ENCODE assay signal across 16 mouse cellular contexts in genomic region chr1:42262606-42263005, GRCm38 (mm10).
A peak's percentile ranks its signal among the peaks of the same experiment; 100 is the strongest.
DNase-seq lines count a peak whose midpoint lies in the region; ATAC-seq and TF ChIP-seq lines count a peak whose summit lies in the region.
"Had no signal": no experiment of that assay in that cellular context is flagged by ENCODE, and none has a peak within 500 bp of the region (broad histone marks: within the 10 kb centered on the region; RNA-seq: fewer than 3 reads in every experiment).

No protein-coding gene starts in this region.

- no peak overlapping the region; the same call in none of the 2 replicates for H3K27ac ChIP-seq in hindbrain, embryonic 14.5 days
- H3K27ac ChIP-seq in thymus, adult 2 months (ENCODE audit: control insufficient read depth, insufficient read depth, low read length), result no peak overlapping the region
- H3K27ac ChIP-seq: limb, embryonic 13.5 days; lung, embryonic 15.5 days; stomach, postnatal 0 days had no signal

- 35% methylated on average over 5 of the region's 5 CpGs for WGBS in hindbrain, embryonic 14.5 days
- 70% methylated on average over 5 of the region's 5 CpGs for WGBS in lung, adult 2 months
- WGBS in thymus, adult 2 months, result 84% methylated on average over 5 of the region's 5 CpGs

- H3K4me3 ChIP-seq in hindbrain, embryonic 14.5 days (replicated peaks; ENCODE audit: low read length), result no peak overlapping the region
- no peak overlapping the region for H3K4me3 ChIP-seq in lung, adult 2 months (replicated peaks; ENCODE audit: extremely low read depth, low read depth, low read length)
- no peak overlapping the region for H3K4me3 ChIP-seq in thymus, adult 2 months (ENCODE audit: control insufficient read depth, insufficient read depth, low read length)
- H3K4me3 ChIP-seq: erythroblast, embryonic 14.5 days; lung, embryonic 15.5 days had no signal

- H3K4me2 ChIP-seq in hindbrain, embryonic 14.5 days (replicated peaks), result peak overlapping the region; percentile 54

- TF ChIP-seq POLR2A in lung, adult 2 months (IDR thresholded peaks at IDR 0.05; ENCODE audit: borderline replicate concordance, extremely low read depth, low read depth, low read length), result no peak
- TF ChIP-seq POLR2A in thymus, adult 2 months (IDR thresholded peaks at IDR 0.05; ENCODE audit: control insufficient read depth, extremely low read depth, insufficient read depth, low read length, poor library complexity), result no peak

- ATAC-seq in hindbrain, embryonic 14.5 days (ENCODE audit: low FRiP score), result no peak
- ATAC-seq: inflammation-experienced regulatory T-cells, adult 6 months had no signal

- no peak for TF ChIP-seq CTCF in lung, adult 2 months (IDR thresholded peaks at IDR 0.05; ENCODE audit: insufficient read depth, low read length)
- TF ChIP-seq CTCF in thymus, adult 2 months (IDR thresholded peaks at IDR 0.05; ENCODE audit: borderline replicate concordance, control insufficient read depth, extremely low read depth, insufficient read depth, low read length, poor library complexity), result no peak

- H3K9ac ChIP-seq in hindbrain, embryonic 14.5 days, result no peak overlapping the region
- H3K9ac ChIP-seq: lung, embryonic 15.5 days had no signal

- peaks cover 39% of the 10 kb centered on the region for H3K4me1 ChIP-seq in hindbrain, embryonic 14.5 days (replicated peaks; ENCODE audit: control insufficient read depth, insufficient read depth, low read length)
- H3K4me1 ChIP-seq in lung, adult 2 months (ENCODE audit: control insufficient read depth, insufficient read depth, low read length), result no peaks in the 10 kb centered on the region
- H3K4me1 ChIP-seq in thymus, adult 2 months (replicated peaks; ENCODE audit: control insufficient read depth, insufficient read depth, low read length), result no peaks in the 10 kb centered on the region
- H3K4me1 ChIP-seq: lung, embryonic 15.5 days had no signal

- H3K27me3 ChIP-seq in hindbrain, embryonic 14.5 days (ENCODE audit: control insufficient read depth, insufficient read depth, low read length), result no peaks in the 10 kb centered on the region
- no peaks in the 10 kb centered on the region for H3K27me3 ChIP-seq in thymus, adult 2 months (ENCODE audit: control insufficient read depth, insufficient read depth, low read length)
- H3K27me3 ChIP-seq: lung, embryonic 15.5 days had no signal

- peak; percentile 51 to 56 for DNase-seq in cerebellum, postnatal 10 days
- no peak for DNase-seq in cerebellum, adult 18-20 months
- peak; percentile 29 for DNase-seq in retina, postnatal 1 day
- DNase-seq in retina, embryonic 14.5 days (ENCODE audit: low spot score), result no peak
- DNase-seq in hindbrain, embryonic 14.5 days (ENCODE audit: low spot score), result no peak
- DNase-seq in lung, adult 2 months, result no peak
- no peak for DNase-seq in thymus, adult 2 months
- no peak for DNase-seq in frontal cortex, postnatal 14 days (ENCODE audit: low spot score in 2 of 2)
- DNase-seq: cerebellum, postnatal 36 days; gastrocnemius, postnatal 10 days; layer of hippocampus, adult 9-11 months had no signal

- no peaks in the 10 kb centered on the region for H3K36me3 ChIP-seq in hindbrain, embryonic 14.5 days (replicated peaks; ENCODE audit: control insufficient read depth, insufficient read depth)
- H3K36me3 ChIP-seq in thymus, adult 2 months (ENCODE audit: control insufficient read depth, insufficient read depth, low read length), result no peaks in the 10 kb centered on the region
- H3K36me3 ChIP-seq: limb, embryonic 13.5 days; lung, embryonic 15.5 days had no signal

- no peaks in the 10 kb centered on the region for H3K9me3 ChIP-seq in hindbrain, embryonic 14.5 days (ENCODE audit: control insufficient read depth, low read length)
- H3K9me3 ChIP-seq: limb, embryonic 13.5 days; lung, embryonic 15.5 days had no signal

Comparison
In these comparisons a context has a peak if more than half of its experiments do, and no peak if none do; other contexts are left out.
1. DNase-seq: peak in cerebellum, postnatal 10 days (2 of 2) and retina, postnatal 1 day (single experiment); none in cerebellum, adult 18-20 months (0 of 2), retina, embryonic 14.5 days (single experiment), hindbrain, embryonic 14.5 days (single experiment), lung, adult 2 months (single experiment), thymus, adult 2 months (single experiment) and frontal cortex, postnatal 14 days (0 of 2).